Mouse (Mus musculus) thymus, adult 2 months (tissue): ENCODE results near the gene Mpzl3. TPM values are rescaled to one million over a fixed set of nuclear protein-coding genes. Genes with fewer than 3 reads are reported as not detected.

Experiments used
- DNase-seq: peaks from one replicate; pipeline ENCODE4 v3.0.0; 2021
- H3K27ac ChIP-seq: fragments of 200-500 bp; 2 replicates; pipeline ENCODE4 v1.5.1; 2012; ENCODE audit warnings: low read length, control low read depth; ENCODE audit not compliant: control insufficient read depth, insufficient read depth
- H3K27me3 ChIP-seq: fragments of 200-500 bp; 2 replicates; pipeline ENCODE4 v1.6.1; 2012; ENCODE audit warnings: mild to moderate bottlenecking, low read length, moderate library complexity, mixed read lengths; ENCODE audit not compliant: control insufficient read depth, insufficient read depth
- H3K36me3 ChIP-seq: fragments of 200-500 bp; 2 replicates; pipeline ENCODE4 v1.6.1; 2012; ENCODE audit warnings: mild to moderate bottlenecking, low read length, moderate library complexity; ENCODE audit not compliant: control insufficient read depth, insufficient read depth
- H3K4me1 ChIP-seq: fragments of 200-500 bp; replicated peaks from 2 replicates; pipeline ENCODE4 v1.6.1; 2012; ENCODE audit warnings: low read length; ENCODE audit not compliant: control insufficient read depth, insufficient read depth
- H3K4me3 ChIP-seq: fragments of 200-500 bp; 2 replicates; pipeline ENCODE4 v1.5.1; 2012; ENCODE audit warnings: mild to moderate bottlenecking, low read length, control low read depth, moderate library complexity; ENCODE audit not compliant: control insufficient read depth, insufficient read depth
- CTCF ChIP-seq: fragments of 200-500 bp; IDR thresholded peaks from 2 replicates; pipeline ENCODE4 v1.5.1; 2012; ENCODE audit warnings: mild to moderate bottlenecking, control low read depth, low read length, moderate library complexity, borderline replicate concordance; ENCODE audit not compliant: control insufficient read depth, poor library complexity, insufficient read depth; ENCODE audit errors: extremely low read depth
- POLR2A ChIP-seq: fragments of 200-500 bp; IDR thresholded peaks from 2 replicates; pipeline ENCODE4 v1.6.1; 2012; ENCODE audit warnings: mild to moderate bottlenecking, low read length, control low read depth, moderate library complexity; ENCODE audit not compliant: control insufficient read depth, poor library complexity, insufficient read depth; ENCODE audit errors: extremely low read depth
- WGBS: fragments of 180-500 bp; shearing (Covaris S2); methylation state at CpG from one replicate; pipeline ENCODE4 v1.1.7; 2018; 5-methylcytosine and 5-hydroxymethylcytosine counted together
- polyA plus RNA-seq: library from polyadenylated mRNA; depleted of rRNA; stranded (reverse); fragments of >200 nt; gene quantifications from 2 replicates; pipeline ENCODE4 v1.2.3, GENCODE M21; 2012

Mpzl3 gene
- polyA plus RNA-seq, 1 experiment = 7.3 TPM

- WGBS = 94% methylated on average over 14 of the region's 14 CpGs
- no peak overlapping the region for H3K4me3 ChIP-seq
- no peak overlapping the region for H3K27ac ChIP-seq
- no peak for DNase-seq
- peaks cover 62% of the 10 kb centered on the region for H3K4me1 ChIP-seq
- TF ChIP-seq CTCF = no peak
- TF ChIP-seq POLR2A = no peak
- no peaks in the 10 kb centered on the region for H3K36me3 ChIP-seq
- no peaks in the 10 kb centered on the region for H3K27me3 ChIP-seq
These were observed 65.1 kb downstream of the Mpzl3 start for GRCm38 (mm10) chr9:45119954-45120530.

GRCm38 (mm10) chr9:45120567-45120966 is 65.6 kb downstream of the Mpzl3 start:
- WGBS = 91% methylated on average over 6 of the region's 6 CpGs

GRCm38 (mm10) chr9:45121001-45121400 is 66.0 kb downstream of the Mpzl3 start:
- H3K4me3 ChIP-seq = no peak overlapping the region
- H3K36me3 ChIP-seq = no peaks in the 10 kb centered on the region
- peaks cover 56% of the 10 kb centered on the region for H3K4me1 ChIP-seq
- WGBS = 18% methylated on average over 6 of the region's 6 CpGs
- H3K27ac ChIP-seq = peak overlapping the region; percentile 50; the same call in 1 of the 2 replicates
- peak; percentile 34; the same call in 1 of the 2 replicates for TF ChIP-seq CTCF
- no peak for TF ChIP-seq POLR2A
- DNase-seq = peak; percentile 80
- H3K27me3 ChIP-seq = no peaks in the 10 kb centered on the region

More at GRCm38 (mm10) chr9:45120567-45120966, 65.6 kb downstream of the Mpzl3 start:
- Histone ChIP-seq H3K27ac (peak overlapping the region; percentile 50; the same call in 1 of the 2 replicates), H3K4me1 (peaks cover 59% of the 10 kb centered on the region), H3K36me3 (no peaks in the 10 kb centered on the region), H3K27me3 (no peaks in the 10 kb centered on the region), H3K4me3 (no peak overlapping the region)
- no peak for DNase-seq
- TF ChIP-seq CTCF (no peak), POLR2A (no peak)

- Histone ChIP-seq H3K36me3 (no peaks in the 10 kb centered on the region), H3K27me3 (no peaks in the 10 kb centered on the region), H3K27ac (peak overlapping the region; percentile 51; the same call in 1 of the 2 replicates), H3K4me3 (peak overlapping the region; percentile 35), H3K4me1 (peaks cover 57% of the 10 kb centered on the region)
- DNase-seq = peak; percentile 86
- TF ChIP-seq POLR2A (0 out of 2 replicates have a peak, but pooled peaks have one; percentile 10), CTCF (peak; percentile 93)
- 4% methylated on average over 10 of the region's 10 CpGs for WGBS
These were observed 66.8 kb downstream of the Mpzl3 start for GRCm38 (mm10) chr9:45121769-45122168.

- Histone ChIP-seq H3K27ac (peak overlapping the region; percentile 51), H3K4me1 (peaks cover 56% of the 10 kb centered on the region), H3K4me3 (peak overlapping the region; percentile 35), H3K36me3 (no peaks in the 10 kb centered on the region), H3K27me3 (no peaks in the 10 kb centered on the region)
- TF ChIP-seq POLR2A (no peak), CTCF (no peak)
- 10% methylated on average over 9 of the region's 9 CpGs for WGBS
- DNase-seq = peak; percentile 68
These were observed 67.3 kb downstream of the Mpzl3 start for GRCm38 (mm10) chr9:45122209-45122761.

GRCm38 (mm10) chr9:45125211-45125610 is 70.2 kb downstream of the Mpzl3 start:
- 94% methylated on average over 14 of the region's 14 CpGs for WGBS

More at GRCm38 (mm10) chr9:45125211-45125610, 70.2 kb downstream of the Mpzl3 start:
- TF ChIP-seq POLR2A (no peak), CTCF (no peak)
- H3K4me3 ChIP-seq = no peak overlapping the region
- H3K27me3 ChIP-seq = no peaks in the 10 kb centered on the region
- peaks cover 58% of the 10 kb centered on the region for H3K4me1 ChIP-seq
- no peak for DNase-seq
- no peaks in the 10 kb centered on the region for H3K36me3 ChIP-seq
- H3K27ac ChIP-seq = no peak overlapping the region
